Mouse (Mus musculus) heart, postnatal 0 days (tissue): ENCODE measurements around the gene Ssbp1.

Experiments
- CTCF ChIP-seq: IDR thresholded peaks from 2 replicates; pipeline ENCODE4 v1.5.1; 2016; ENCODE audit warnings: antibody characterized with exemption, control low read depth, low read depth
- EP300 ChIP-seq: IDR thresholded peaks from 2 replicates; pipeline ENCODE4 v1.6.1; 2016; ENCODE audit warnings: antibody characterized with exemption, low read depth

GRCm38 (mm10) chr6:40465710-40466109 is 5.4 kb upstream of the Ssbp1 start:
- TF ChIP-seq CTCF = no peak
- no peak for TF ChIP-seq EP300
